Mouse (Mus musculus) kidney, adult 2 months (tissue): ENCODE results near the gene Zbtb7a. TPM values are rescaled to one million over a fixed set of nuclear protein-coding genes. Genes with fewer than 3 reads are reported as not detected.
A peak's percentile ranks its signal among the peaks of the same experiment; 100 is the strongest.
"Not testable (repeated sequence)": the region's sequence is repeated elsewhere in the genome, so short reads cannot be mapped to it uniquely, and the experiment has no call there.

ENCODE experiments used
- DNase-seq: peaks from one replicate; pipeline ENCODE4 v3.0.0; 2021
- H3K27ac ChIP-seq: fragments of 200-500 bp; 2 replicates; pipeline ENCODE4 v1.5.1; 2012; ENCODE audit warnings: low read depth, low read length, control low read depth, inconsistent platforms; ENCODE audit not compliant: insufficient read depth
- H3K27me3 ChIP-seq: fragments of 200-500 bp; replicated peaks from 2 replicates; pipeline ENCODE4 v1.6.1; 2012; ENCODE audit warnings: mild to moderate bottlenecking, moderate library complexity, low read length, inconsistent platforms; ENCODE audit not compliant: control insufficient read depth, insufficient read depth
- H3K36me3 ChIP-seq: fragments of 200-500 bp; 2 replicates; pipeline ENCODE4 v1.6.1; 2012; ENCODE audit warnings: mild to moderate bottlenecking, moderate library complexity, low read length, inconsistent platforms; ENCODE audit not compliant: control insufficient read depth, insufficient read depth
- H3K4me1 ChIP-seq: fragments of 200-500 bp; 2 replicates; pipeline ENCODE4 v1.6.1; 2011; ENCODE audit warnings: low read length; ENCODE audit not compliant: control insufficient read depth, insufficient read depth
- H3K4me3 ChIP-seq: fragments of 200-500 bp; 2 replicates; pipeline ENCODE4 v1.5.1; 2011; ENCODE audit warnings: mild to moderate bottlenecking, low read depth, low read length, control low read depth; ENCODE audit not compliant: insufficient read depth
- CTCF ChIP-seq: fragments of 200-500 bp; conservative IDR thresholded peaks from 2 replicates; pipeline ENCODE4 v1.5.1; 2011; ENCODE audit warnings: low read depth, mild to moderate bottlenecking, control low read depth, low read length, moderate library complexity, mixed read lengths; ENCODE audit not compliant: insufficient read depth, insufficient read length
- POLR2A ChIP-seq: fragments of 200-500 bp; IDR thresholded peaks from one replicate; pipeline ENCODE4 v1.6.1; 2011; ENCODE audit warnings: low read depth, low read length, control low read depth
- WGBS: fragments of 180-500 bp; shearing (Covaris S2); methylation state at CpG from one replicate; pipeline ENCODE4 v1.1.7; 2018; 5-methylcytosine and 5-hydroxymethylcytosine counted together
- polyA plus RNA-seq: library from polyadenylated mRNA; depleted of rRNA; stranded (reverse); fragments of >200 nt; gene quantifications from 2 replicates; pipeline ENCODE4 v1.2.3, GENCODE M21; 2012

Zbtb7a gene
- polyA plus RNA-seq, 1 experiment: 37.1 TPM

DNA sequence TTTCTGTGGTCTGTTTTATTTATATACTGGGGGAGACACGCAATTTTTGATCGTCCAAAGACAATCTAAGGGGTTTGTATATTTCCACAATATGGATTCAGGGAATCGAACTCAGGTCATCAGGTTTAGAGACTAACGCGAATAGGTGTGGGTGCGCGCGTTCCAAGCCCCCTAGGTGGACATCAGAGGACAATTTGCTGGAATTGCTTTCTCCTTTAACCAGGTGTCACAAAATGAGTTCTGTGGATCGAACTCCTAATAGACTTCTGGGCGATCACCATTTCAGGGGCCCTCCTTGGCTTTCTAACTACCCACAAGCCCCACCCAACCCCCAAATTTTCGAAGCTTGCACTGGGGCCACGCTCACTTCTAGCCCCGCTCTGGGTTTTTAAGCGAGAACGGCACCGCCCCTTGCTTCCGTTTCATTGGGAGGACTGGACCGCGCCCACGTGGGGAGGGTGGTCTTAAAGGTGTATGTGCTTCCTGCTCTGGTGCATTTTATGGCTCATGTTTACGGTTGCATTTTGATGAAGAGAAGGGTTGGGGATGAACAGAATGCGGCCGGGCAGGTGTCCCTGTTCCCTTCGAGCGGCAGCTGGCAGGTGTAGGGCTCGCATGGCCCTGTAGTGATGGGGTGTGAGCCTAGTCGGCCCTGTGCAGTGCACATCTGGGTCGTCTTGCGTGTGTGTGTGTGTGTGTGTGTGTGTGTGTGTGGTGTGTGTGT lies 33.7 kb downstream of the Zbtb7a start:
- Histone ChIP-seq H3K36me3 (no peaks in the 10 kb centered on the region), H3K4me1 (peaks cover 20% of the 10 kb centered on the region; the same call in 1 of the 2 replicates), H3K4me3 (peak overlapping the region; percentile 82), H3K27me3 (no peaks in the 10 kb centered on the region), H3K27ac (peak overlapping the region; percentile 96)
- peak; percentile 94 for DNase-seq
- WGBS: 1% methylated on average over 29 of the region's 29 CpGs
- TF ChIP-seq POLR2A: no peak
- no peak for TF ChIP-seq CTCF

DNA sequence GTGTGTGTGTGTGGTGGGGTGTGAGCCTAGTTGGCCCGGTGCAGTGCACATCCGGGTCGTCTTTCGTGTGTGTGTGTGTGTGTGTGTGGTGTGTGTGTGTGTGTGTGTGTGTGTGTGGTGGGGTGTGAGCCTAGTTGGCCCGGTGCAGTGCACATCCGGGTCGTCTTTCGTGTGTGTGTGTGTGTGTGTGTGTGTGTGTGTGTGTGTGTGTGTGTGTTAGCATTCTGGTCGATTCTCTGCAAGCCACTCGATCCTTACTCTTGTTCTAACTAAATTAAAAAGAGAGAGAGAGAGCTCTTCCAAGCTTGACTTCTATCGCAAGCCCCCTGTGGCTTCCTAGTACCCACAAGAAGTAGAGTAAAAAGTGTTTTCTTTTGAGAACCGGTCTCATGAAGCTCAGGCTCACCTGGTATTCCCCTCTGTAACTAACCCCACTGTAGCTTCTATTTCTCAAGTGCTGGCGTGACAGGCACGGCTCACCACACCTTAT lies 34.4 kb downstream of the Zbtb7a start:
- 0 out of 2 replicates have a peak overlapping the region, but pooled peaks have one; percentile 31 for H3K27ac ChIP-seq
- H3K36me3 ChIP-seq, H3K4me3 ChIP-seq, DNase-seq, H3K27me3 ChIP-seq: not testable (repeated sequence)
- 17% methylated on average over 8 of the region's 14 CpGs for WGBS
- peaks cover 20% of the 10 kb centered on the region; the same call in 1 of the 2 replicates for H3K4me1 ChIP-seq

DNA sequence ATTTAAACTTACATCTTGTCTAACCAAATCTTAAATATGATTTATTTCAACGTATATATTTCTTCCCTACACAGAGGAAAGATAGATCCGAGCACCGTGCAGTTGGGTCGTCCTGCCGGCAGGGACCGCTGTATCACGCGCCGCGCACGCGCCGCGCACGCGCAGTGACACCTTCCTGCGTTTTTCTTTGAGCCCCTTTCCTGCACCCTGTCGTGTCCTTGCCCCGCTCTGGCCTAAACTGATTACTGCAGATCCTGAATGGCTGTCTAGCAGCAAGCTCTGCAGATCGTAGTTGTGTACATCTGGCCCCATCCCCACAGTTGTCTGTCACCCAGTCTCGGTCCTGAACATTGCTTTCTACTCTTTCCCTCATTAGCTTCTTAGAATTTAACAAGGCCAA lies 38.1 kb downstream of the Zbtb7a start:
- 5% methylated on average over 21 of the region's 21 CpGs for WGBS
- H3K36me3 ChIP-seq: no peaks in the 10 kb centered on the region
- no peaks in the 10 kb centered on the region for H3K27me3 ChIP-seq
- H3K4me3 ChIP-seq: peak overlapping the region; percentile 22; the same call in 1 of the 2 replicates
- peak overlapping the region; percentile 86 for H3K27ac ChIP-seq
- DNase-seq: peak; percentile 86
- peaks cover 21% of the 10 kb centered on the region; the same call in 1 of the 2 replicates for H3K4me1 ChIP-seq
- TF ChIP-seq POLR2A (no peak), CTCF (peak; percentile 81)

DNA sequence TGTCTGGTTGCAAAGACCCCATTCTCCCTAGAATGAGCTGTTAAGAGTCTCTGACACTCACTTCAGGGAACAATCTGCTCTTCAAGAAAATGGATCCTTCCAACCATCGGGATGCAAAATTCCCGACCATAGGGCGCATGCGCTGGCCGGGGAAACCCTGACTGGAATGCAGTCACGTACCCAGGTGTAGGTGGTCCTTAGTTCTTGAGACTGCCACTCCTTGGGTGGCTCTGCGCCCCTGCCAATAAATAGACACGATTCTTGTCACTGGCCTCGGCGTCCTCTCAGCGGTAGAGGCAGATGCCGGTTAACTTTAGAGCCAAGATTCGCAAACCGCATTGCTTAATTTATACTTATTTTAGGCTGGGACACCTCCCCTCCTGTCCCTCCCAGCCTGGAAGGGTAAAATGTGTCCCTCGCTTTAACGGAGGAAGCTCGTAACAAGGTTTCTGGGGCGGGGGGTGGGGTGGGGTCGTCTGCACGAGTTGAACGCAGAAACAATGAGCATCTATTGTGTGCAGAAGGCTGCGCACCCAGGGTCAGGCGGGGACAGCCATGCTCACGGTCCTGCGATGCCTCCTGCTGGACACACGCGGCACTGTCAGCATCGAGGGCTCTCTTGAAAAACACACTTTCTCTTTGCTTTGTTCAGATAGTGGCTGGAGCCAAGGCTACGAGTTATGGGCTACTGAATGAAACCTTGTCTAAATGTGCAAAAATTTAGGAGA lies 39.8 kb downstream of the Zbtb7a start:
- peak; percentile 91 for DNase-seq
- H3K4me1 ChIP-seq: peaks cover 16% of the 10 kb centered on the region; the same call in 1 of the 2 replicates

DNA sequence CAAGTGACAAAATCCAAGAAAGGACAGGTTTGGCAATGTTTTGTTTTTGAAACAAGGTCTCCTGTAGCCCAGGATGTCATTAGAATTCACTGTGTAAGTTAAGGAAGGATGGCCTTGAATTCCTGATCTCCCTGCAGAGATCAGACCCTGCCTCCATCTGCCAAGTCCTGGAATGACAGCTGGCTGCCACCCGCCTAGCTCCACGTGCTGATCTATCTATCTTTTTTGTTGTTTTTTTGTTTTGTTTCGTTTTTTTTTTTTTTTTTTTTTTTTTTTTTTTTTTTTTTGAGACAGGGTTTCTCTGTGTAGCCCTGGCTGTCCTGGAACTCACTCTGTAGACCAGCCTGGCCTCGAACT lies 40.3 kb downstream of the Zbtb7a start:
- Histone ChIP-seq H3K4me1 (peaks cover 16% of the 10 kb centered on the region; the same call in 1 of the 2 replicates), H3K27ac (peak overlapping the region; percentile 83)
- WGBS: 6% methylated on average over 4 of the region's 4 CpGs
- not testable (repeated sequence) for DNase-seq, H3K4me3 ChIP-seq, H3K27me3 ChIP-seq, H3K36me3 ChIP-seq

More for the DNA sequence above, 39.8 kb downstream of the Zbtb7a start:
- Histone ChIP-seq H3K4me3 (peak overlapping the region; percentile 25; the same call in 1 of the 2 replicates), H3K27me3 (no peaks in the 10 kb centered on the region), H3K27ac (peak overlapping the region; percentile 83; the same call in 1 of the 2 replicates), H3K36me3 (peaks cover 7% of the 10 kb centered on the region)
- peak; percentile 97 for TF ChIP-seq CTCF
- TF ChIP-seq POLR2A: no peak
- WGBS: 5% methylated on average over 29 of the region's 29 CpGs

DNA sequence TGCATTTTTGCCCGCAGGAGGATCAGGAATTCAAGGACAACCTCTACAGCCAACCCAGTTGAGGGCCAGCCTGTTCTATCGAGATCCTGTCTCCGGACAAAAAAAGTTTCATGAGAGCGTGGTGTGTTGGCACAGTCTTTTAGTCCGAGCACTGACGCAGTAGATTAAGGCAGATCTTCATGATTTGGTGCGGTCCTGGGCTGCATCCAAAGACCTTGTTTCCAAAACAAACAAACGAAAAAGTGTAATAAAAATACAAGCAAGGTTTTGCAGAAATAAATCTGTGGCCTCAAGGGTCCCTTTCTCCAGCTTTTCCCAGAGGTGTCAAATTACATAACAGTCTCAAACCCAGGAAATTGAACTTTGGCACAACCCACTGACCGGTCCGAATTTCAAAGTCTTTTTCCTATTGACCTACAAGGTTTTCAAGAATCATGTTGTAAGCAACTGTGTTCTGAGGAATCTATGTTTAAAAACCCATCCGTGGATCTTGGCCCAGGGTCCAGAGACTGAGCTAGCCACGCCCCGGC lies 41.0 kb downstream of the Zbtb7a start:
- Histone ChIP-seq H3K27ac (peak overlapping the region; percentile 83), H3K27me3 (no peaks in the 10 kb centered on the region), H3K4me3 (peak overlapping the region; percentile 36), H3K36me3 (peaks cover 10% of the 10 kb centered on the region), H3K4me1 (peaks cover 16% of the 10 kb centered on the region; the same call in 1 of the 2 replicates)
- under 1% methylated on average over 13 of the region's 13 CpGs for WGBS
- TF ChIP-seq POLR2A (no peak), CTCF (no peak)
- DNase-seq: no peak
